Mouse (Mus musculus) midbrain, postnatal 0 days (tissue): ENCODE results near the gene A630095E13Rik. TPM values are rescaled to one million over a fixed set of nuclear protein-coding genes. Genes with fewer than 3 reads are reported as not detected.
"Not testable (repeated sequence)": the region's sequence is repeated elsewhere in the genome, so short reads cannot be mapped to it uniquely, and the experiment has no call there.

Source experiments
- ATAC-seq: fragments of 200-750 bp; cut with Nextera tagmentation; 2 replicates; pipeline ENCODE4 v1.8.0; 2017; ENCODE audit warnings: moderate number of reproducible peaks, mild to moderate bottlenecking, moderate TSS enrichment, moderate library complexity; ENCODE audit not compliant: low FRiP score
- DNase-seq: peaks from one replicate; pipeline ENCODE4 v3.0.0-alpha.2; 2015; ENCODE audit warnings: low spot score
- H3K27ac ChIP-seq: fragments of 300-500 bp; sonication (generic); 2 replicates; pipeline ENCODE4 v1.5.1; 2014; ENCODE audit warnings: low read depth, mild to moderate bottlenecking, low read length, mixed read lengths
- H3K27me3 ChIP-seq: fragments of 300-500 bp; sonication (generic); 2 replicates; pipeline ENCODE4 v1.6.1; 2014; ENCODE audit warnings: low read length, control low read depth, mixed read lengths; ENCODE audit not compliant: insufficient read depth
- H3K36me3 ChIP-seq: fragments of 300-500 bp; sonication (generic); 2 replicates; pipeline ENCODE4 v1.6.1; 2014; ENCODE audit warnings: low read length, control low read depth, mixed read lengths; ENCODE audit not compliant: insufficient read depth
- H3K4me1 ChIP-seq: fragments of 300-500 bp; sonication (generic); 2 replicates; pipeline ENCODE4 v1.6.1; 2014; ENCODE audit warnings: mild to moderate bottlenecking, control low read depth, antibody characterized with exemption, low read length, mixed read lengths; ENCODE audit not compliant: insufficient read depth
- H3K4me2 ChIP-seq: fragments of 300-500 bp; sonication (generic); 2 replicates; pipeline ENCODE4 v1.6.1; 2014; ENCODE audit warnings: low read depth, mild to moderate bottlenecking, low read length, mixed read lengths; ENCODE audit not compliant: poor library complexity, severe bottlenecking
- H3K4me3 ChIP-seq: fragments of 300-500 bp; sonication (generic); 2 replicates; pipeline ENCODE4 v1.5.1; 2014; ENCODE audit warnings: low read depth, mild to moderate bottlenecking, low read length, moderate library complexity
- H3K9ac ChIP-seq: fragments of 300-500 bp; sonication (generic); replicated peaks from 2 replicates; pipeline ENCODE4 v1.6.1; 2014; ENCODE audit warnings: mild to moderate bottlenecking, low read length, moderate library complexity, mixed read lengths; ENCODE audit not compliant: poor library complexity, severe bottlenecking
- H3K9me3 ChIP-seq: fragments of 300-500 bp; sonication (generic); 2 replicates; pipeline ENCODE4 v1.6.1; 2016; ENCODE audit warnings: low read length, control low read depth
- CTCF ChIP-seq: IDR thresholded peaks from 2 replicates; pipeline ENCODE4 v1.5.1; 2016; ENCODE audit warnings: antibody characterized with exemption, mild to moderate bottlenecking
- WGBS: fragments of 180-500 bp; shearing (Covaris S2); extraction: QIAGEN DNeasy Blood & Tissue Kit; methylation state at CpG from one replicate; pipeline ENCODE4 v1.1.7; 2014; 5-methylcytosine and 5-hydroxymethylcytosine counted together
- polyA plus RNA-seq: library from polyadenylated mRNA; unstranded; fragments of >200 nt; fragmentation: Nextera tagmentation; extraction: Ambion mirVana; gene quantifications from 2 replicates; pipeline ENCODE4 v1.2.1, GENCODE M21; 2015
- total RNA-seq: library from RNA; depleted of rRNA; stranded (reverse); fragments of >200 nt; gene quantifications from 2 replicates; pipeline ENCODE4 v1.2.3, GENCODE M21; 2014; rRNA removed

A630095E13Rik gene
- total RNA-seq (not detected in 2 replicates), polyA plus RNA-seq (not detected in 2 replicates)

- not testable (repeated sequence) for H3K9ac ChIP-seq, H3K27me3 ChIP-seq, H3K4me1 ChIP-seq, H3K27ac ChIP-seq, H3K4me3 ChIP-seq, ATAC-seq, H3K9me3 ChIP-seq, DNase-seq, H3K4me2 ChIP-seq, H3K36me3 ChIP-seq
- WGBS = 63% methylated on average over 3 of the region's 3 CpGs
These were observed at the start of gene A630095E13Rik for GRCm38 (mm10) chr9:36643276-36643675. Gene A630095E13Rik, minus strand, starts transcription at chr9:36643376.

- ATAC-seq = no peak
- Histone ChIP-seq H3K36me3 (no peaks in the 10 kb centered on the region), H3K4me3 (no peak within 1 kb of the TSS), H3K4me1 (no peaks in the 10 kb centered on the region), H3K9ac (no peak within 1 kb of the TSS), H3K9me3 (no peaks in the 10 kb centered on the region), H3K27me3 (no peaks in the 10 kb centered on the region), H3K4me2 (no peak within 1 kb of the TSS), H3K27ac (no peak within 1 kb of the TSS)
- no peak for TF ChIP-seq CTCF
- DNase-seq = no peak
- 73% methylated on average over 1 of the region's 1 CpGs for WGBS
These were observed 49.7 kb upstream of the A630095E13Rik start, which contains the start of gene Acrv1 for GRCm38 (mm10) chr9:36692920-36693319. Gene Acrv1, plus strand, starts transcription at chr9:36693220.

- Histone ChIP-seq H3K9ac (no peak overlapping the region), H3K27me3 (no peaks in the 10 kb centered on the region), H3K9me3 (no peaks in the 10 kb centered on the region), H3K36me3 (no peaks in the 10 kb centered on the region), H3K4me1 (no peaks in the 10 kb centered on the region), H3K4me2 (no peak overlapping the region), H3K27ac (no peak overlapping the region), H3K4me3 (no peak overlapping the region)
- TF ChIP-seq CTCF = peak; percentile 52
- ATAC-seq = no peak
- peak; percentile 37 for DNase-seq
These were observed 44.2 kb upstream of the A630095E13Rik start for GRCm38 (mm10) chr9:36687329-36687728.

DNA sequence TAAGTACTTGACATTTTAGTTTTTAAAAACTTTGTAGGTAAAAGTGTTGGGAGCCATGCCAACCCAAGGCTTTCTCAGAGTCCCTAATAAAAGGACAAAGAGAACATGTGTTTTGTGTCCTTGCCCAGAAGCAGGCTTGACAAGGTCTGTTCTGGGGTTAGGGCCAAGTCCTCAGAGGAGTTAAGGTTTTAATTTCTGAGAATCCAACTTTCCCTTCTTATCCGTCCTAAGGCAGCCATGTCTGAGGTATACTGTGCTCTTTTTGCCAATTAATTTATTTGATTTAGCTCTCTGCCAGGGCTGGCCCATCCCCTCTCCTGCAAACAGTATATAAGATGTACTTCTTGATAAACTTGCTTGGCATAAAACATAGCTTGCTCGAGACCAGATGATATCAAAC lies 38.2 kb upstream of the A630095E13Rik start:
- no peaks in the 10 kb centered on the region for H3K9me3 ChIP-seq
- no peak overlapping the region for H3K27ac ChIP-seq
- DNase-seq (no peak), ATAC-seq (no peak)
- no peaks in the 10 kb centered on the region for H3K27me3 ChIP-seq
- no peak overlapping the region for H3K9ac ChIP-seq
- H3K4me3 ChIP-seq = no peak overlapping the region
- WGBS = 75% methylated on average over 2 of the region's 2 CpGs
- H3K4me1 ChIP-seq = no peaks in the 10 kb centered on the region
- no peak for TF ChIP-seq CTCF
- no peak overlapping the region for H3K4me2 ChIP-seq
- H3K36me3 ChIP-seq = no peaks in the 10 kb centered on the region

Other genes with a start within 250 kb of the A630095E13Rik start
- not detected in 2 replicates for gene Gm7257, start 211.5 kb downstream of the A630095E13Rik start, total RNA-seq
- not detected in 2 replicates for gene Gm7257, start 211.5 kb downstream of the A630095E13Rik start, polyA plus RNA-seq
- gene Gm9513, start 167.7 kb downstream of the A630095E13Rik start, total RNA-seq = not detected in 2 replicates
- gene Gm9513, start 167.7 kb downstream of the A630095E13Rik start, polyA plus RNA-seq = not detected in 2 replicates
- not detected in 2 replicates for gene Gm5615, start 101.4 kb downstream of the A630095E13Rik start, total RNA-seq
- not detected in 2 replicates for gene Gm5615, start 101.4 kb downstream of the A630095E13Rik start, polyA plus RNA-seq
- gene Gm17689, start 60.7 kb downstream of the A630095E13Rik start, total RNA-seq = not detected in 2 replicates
- gene Gm17689, start 60.7 kb downstream of the A630095E13Rik start, polyA plus RNA-seq = not detected in 2 replicates
- gene Acrv1, start 49.8 kb upstream of the A630095E13Rik start, total RNA-seq = not detected in 2 replicates
- gene Acrv1, start 49.8 kb upstream of the A630095E13Rik start, polyA plus RNA-seq = not detected in 2 replicates
- gene Chek1, start 83.7 kb upstream of the A630095E13Rik start, total RNA-seq = 3.4 and 3.7 TPM in 2 replicates
- 1.9 and 2.9 TPM in 2 replicates for gene Chek1, start 83.7 kb upstream of the A630095E13Rik start, polyA plus RNA-seq
- gene Stt3a, start 124.3 kb upstream of the A630095E13Rik start, total RNA-seq = 62.1 and 64.4 TPM in 2 replicates
- 63.3 and 73.6 TPM in 2 replicates for gene Stt3a, start 124.3 kb upstream of the A630095E13Rik start, polyA plus RNA-seq
- gene Ei24, start 154.0 kb upstream of the A630095E13Rik start, total RNA-seq = 87.6 and 94.0 TPM in 2 replicates
- 103 and 106 TPM in 2 replicates for gene Ei24, start 154.0 kb upstream of the A630095E13Rik start, polyA plus RNA-seq
- gene Fez1, start 178.5 kb upstream of the A630095E13Rik start, total RNA-seq = 371 and 469 TPM in 2 replicates
- 530 and 548 TPM in 2 replicates for gene Fez1, start 178.5 kb upstream of the A630095E13Rik start, polyA plus RNA-seq